Mouse (Mus musculus): ENCODE data around the gene Wdr35. TPM values are rescaled to one million over a fixed set of nuclear protein-coding genes. Genes with fewer than 3 reads are reported as not detected.

Wdr35 gene
- polyA plus RNA-seq (2012; ENCODE audit: low replicate concordance), result 0.28 and 0.64 TPM in 2 replicates

GRCm38 (mm10) chr12:8973820-8974465 is at the start of gene Wdr35:
Gene Wdr35, plus strand, starts transcription at chr12:8973892.

GRCm38 (mm10) chr12:8947714-8948464 is 25.8 kb upstream of the Wdr35 start, which contains the start of gene Matn3:
Gene Matn3, plus strand, starts transcription at chr12:8947929.

GRCm38 (mm10) chr12:9029888-9030723 is 56.4 kb downstream of the Wdr35 start, which contains the start of gene Ttc32:
Gene Ttc32, plus strand, starts transcription at chr12:9029997.

Other genes with a start within 250 kb of the Wdr35 start
- 12.5 and 24.0 TPM in 2 replicates for gene Sdc1, start 202.6 kb upstream of the Wdr35 start, polyA plus RNA-seq (2012; ENCODE audit: low replicate concordance)
- gene Laptm4a, start 52.2 kb upstream of the Wdr35 start, polyA plus RNA-seq (2012; ENCODE audit: low replicate concordance), result 3.3 and 30.9 TPM in 2 replicates
- 0.07 TPM in 1 of 2 replicates, not detected in the other for gene Matn3, start 26.0 kb upstream of the Wdr35 start, polyA plus RNA-seq (2012; ENCODE audit: low replicate concordance)
- gene Ttc32, start 56.1 kb downstream of the Wdr35 start, polyA plus RNA-seq (2012; ENCODE audit: low replicate concordance), result 17.8 and 24.8 TPM in 2 replicates